Mouse (Mus musculus) intestine, embryonic 14.5 days (tissue): Measurements from ENCODE around the gene Cdk2. TPM values are rescaled to one million over a fixed set of nuclear protein-coding genes. Genes with fewer than 3 reads are reported as not detected.
"Not testable (repeated sequence)": the region's sequence is repeated elsewhere in the genome, so short reads cannot be mapped to it uniquely, and the experiment has no call there.

ENCODE experiments used
- ATAC-seq: fragments of 200-750 bp; cut with Nextera tagmentation; replicated peaks from 2 replicates; pipeline ENCODE4 v1.8.0; 2017; ENCODE audit warnings: low read depth, moderate number of reproducible peaks, moderate TSS enrichment, moderate library complexity; ENCODE audit not compliant: low FRiP score, low TSS enrichment
- DNase-seq: peaks from one replicate; pipeline ENCODE4 v3.0.0-alpha.2; 2018; ENCODE audit warnings: low spot score
- H3K27ac ChIP-seq: fragments of 300-500 bp; sonication (generic); 2 replicates; pipeline ENCODE4 v1.5.1; 2014; ENCODE audit warnings: low read depth, mild to moderate bottlenecking, control low read depth
- H3K27me3 ChIP-seq: fragments of 300-500 bp; sonication (generic); replicated peaks from 2 replicates; pipeline ENCODE4 v1.6.1; 2014; ENCODE audit warnings: low read length, control low read depth; ENCODE audit not compliant: control insufficient read depth, insufficient read depth
- H3K36me3 ChIP-seq: fragments of 300-500 bp; sonication (generic); 2 replicates; pipeline ENCODE4 v1.6.1; 2014; ENCODE audit warnings: low read length, control low read depth; ENCODE audit not compliant: control insufficient read depth, insufficient read depth
- H3K4me1 ChIP-seq: fragments of 300-500 bp; sonication (generic); replicated peaks from 2 replicates; pipeline ENCODE4 v1.6.1; 2014; ENCODE audit warnings: low read length, control low read depth, mixed read lengths; ENCODE audit not compliant: control insufficient read depth, insufficient read depth
- H3K4me2 ChIP-seq: fragments of 300-500 bp; sonication (generic); 2 replicates; pipeline ENCODE4 v1.6.1; 2014; ENCODE audit warnings: low read length
- H3K4me3 ChIP-seq: fragments of 300-500 bp; sonication (generic); 2 replicates; pipeline ENCODE4 v1.5.1; 2014; ENCODE audit warnings: low read depth, low read length, control low read depth, mixed read lengths
- H3K9ac ChIP-seq: fragments of 300-500 bp; sonication (generic); 2 replicates; pipeline ENCODE4 v1.6.1; 2014; ENCODE audit warnings: mild to moderate bottlenecking, low read length
- H3K9me3 ChIP-seq: fragments of 300-500 bp; sonication (generic); 2 replicates; pipeline ENCODE4 v1.6.1; 2016; ENCODE audit warnings: low read length, control low read depth; ENCODE audit not compliant: control insufficient read depth
- WGBS: fragments of 180-500 bp; shearing (Covaris S2); extraction: QIAGEN DNeasy Blood & Tissue Kit; methylation state at CpG from one replicate; pipeline ENCODE4 v1.1.7; 2014; 5-methylcytosine and 5-hydroxymethylcytosine counted together
- polyA plus RNA-seq: library from polyadenylated mRNA; unstranded; fragments of >200 nt; fragmentation: Nextera tagmentation; extraction: Ambion mirVana; gene quantifications from 2 replicates; pipeline ENCODE4 v1.2.1, GENCODE M21; 2014

Cdk2 gene
- polyA plus RNA-seq, 1 experiment from 2014 or later: 89.0 TPM

DNA sequence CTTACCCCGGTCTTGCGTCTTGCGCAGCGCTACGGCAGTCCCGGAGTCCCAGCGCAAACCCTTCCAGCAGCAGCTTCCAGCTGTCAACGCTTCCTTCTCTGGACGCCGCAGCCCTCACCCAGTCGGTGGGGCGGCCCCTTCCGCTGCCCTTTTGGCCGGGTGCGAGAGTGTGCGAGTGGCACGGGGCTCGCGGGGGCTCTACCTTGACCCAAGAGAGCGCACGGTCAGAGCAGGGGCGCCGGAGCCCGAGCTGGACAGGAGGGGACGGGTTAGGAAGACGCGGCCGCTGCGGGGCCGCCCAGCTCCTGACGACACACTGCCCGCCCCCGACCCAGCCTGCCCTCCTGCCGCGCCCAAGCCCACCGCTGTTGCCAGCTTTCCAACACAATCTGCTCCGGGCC lies 39.0 kb upstream of the Cdk2 start:
- peak overlapping the region; percentile 63 for H3K9ac ChIP-seq
- peak overlapping the region; percentile 62 for H3K4me3 ChIP-seq
- H3K4me2 ChIP-seq: peak overlapping the region; percentile 96
- DNase-seq: peak; percentile 85
- ATAC-seq: 0 out of 2 replicates have a peak, but pooled peaks have one; percentile 29
- H3K36me3 ChIP-seq: no peaks in the 10 kb centered on the region
- H3K27me3 ChIP-seq: peaks cover 10% of the 10 kb centered on the region
- no peak overlapping the region for H3K27ac ChIP-seq
- H3K9me3 ChIP-seq: no peaks in the 10 kb centered on the region
- under 1% methylated on average over 30 of the region's 37 CpGs for WGBS
- H3K4me1 ChIP-seq: no peaks in the 10 kb centered on the region; the same call in none of the 2 replicates

DNA sequence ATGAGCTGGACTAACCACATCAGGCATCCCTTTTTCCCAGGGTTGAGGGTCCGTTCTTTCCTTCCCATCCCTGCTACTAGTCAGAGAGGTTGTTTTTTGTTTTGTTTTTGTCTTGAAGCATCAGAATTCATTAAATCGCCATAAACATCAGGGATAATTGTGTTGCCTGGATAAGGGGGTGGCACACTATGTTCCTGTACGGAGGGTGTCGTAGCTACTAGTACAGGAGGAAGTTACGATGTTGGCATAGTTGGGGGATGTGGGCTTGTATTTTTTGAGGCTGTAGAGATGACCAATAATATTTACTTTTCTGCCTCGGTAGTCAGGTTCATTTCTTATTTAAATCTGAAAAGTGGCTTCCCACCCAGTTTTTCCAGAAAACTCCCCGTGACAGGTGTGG lies 38.4 kb upstream of the Cdk2 start:
- WGBS: 6% methylated on average over 7 of the region's 7 CpGs

DNA sequence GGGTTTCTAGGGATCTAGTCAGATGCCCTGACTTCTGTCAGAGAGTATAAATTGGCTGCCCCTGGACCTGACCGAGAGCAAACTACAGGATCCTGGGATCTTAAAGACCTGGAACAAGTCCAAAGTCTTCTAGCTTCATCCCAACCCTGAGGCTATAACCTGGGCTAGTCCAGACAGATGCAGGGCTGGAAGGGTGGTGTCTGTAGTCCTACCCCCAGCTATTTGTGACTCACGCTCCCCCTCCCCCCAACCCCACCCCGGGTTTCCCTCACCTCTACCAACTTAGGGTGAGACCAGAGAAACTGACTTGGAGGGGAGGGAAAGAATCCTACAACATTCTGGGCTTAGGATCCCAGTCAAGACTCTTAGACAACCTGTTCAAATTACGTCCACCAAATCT lies 37.8 kb upstream of the Cdk2 start:
- DNase-seq: no peak
- no peaks in the 10 kb centered on the region; the same call in none of the 2 replicates for H3K4me1 ChIP-seq
- 40% methylated on average over 4 of the region's 4 CpGs for WGBS
- H3K9ac ChIP-seq: no peak overlapping the region
- H3K9me3 ChIP-seq: no peaks in the 10 kb centered on the region
- peaks cover 10% of the 10 kb centered on the region for H3K27me3 ChIP-seq
- H3K4me2 ChIP-seq: peak overlapping the region; percentile 96
- ATAC-seq: no peak
- H3K36me3 ChIP-seq: no peaks in the 10 kb centered on the region
- H3K4me3 ChIP-seq: no peak overlapping the region
- H3K27ac ChIP-seq: no peak overlapping the region

More for the DNA sequence above, 38.4 kb upstream of the Cdk2 start:
- Histone ChIP-seq H3K4me1 (no peaks in the 10 kb centered on the region; the same call in none of the 2 replicates), H3K36me3 (no peaks in the 10 kb centered on the region), H3K27me3 (peaks cover 10% of the 10 kb centered on the region), H3K9ac (peak overlapping the region; percentile 63), H3K9me3 (no peaks in the 10 kb centered on the region), H3K4me2 (peak overlapping the region; percentile 96), H3K4me3 (peak overlapping the region; percentile 62), H3K27ac (no peak overlapping the region)
- DNase-seq (no peak), ATAC-seq (no peak)

DNA sequence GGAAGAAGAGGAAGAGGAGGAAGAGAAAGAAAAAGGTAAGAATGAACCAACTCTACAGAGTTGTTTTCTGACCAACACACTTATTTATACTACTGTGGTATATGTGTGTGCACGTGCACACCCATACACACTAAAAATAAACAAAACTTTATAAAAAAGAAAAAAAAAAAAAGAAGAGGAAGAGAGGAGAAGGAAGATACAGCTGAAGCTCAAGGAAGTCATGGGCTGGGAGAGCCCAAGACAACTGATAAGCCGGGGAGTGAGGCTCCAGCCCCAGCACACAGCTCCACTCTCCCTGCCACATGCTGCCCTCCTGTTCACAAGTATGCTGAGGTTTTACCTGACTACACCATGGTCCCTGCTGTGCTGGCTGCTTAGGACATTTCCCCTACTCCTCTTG lies 35.5 kb upstream of the Cdk2 start:
- H3K9ac ChIP-seq: no peak overlapping the region
- H3K27ac ChIP-seq: no peak overlapping the region
- no peak for ATAC-seq
- no peak for DNase-seq
- H3K9me3 ChIP-seq: no peaks in the 10 kb centered on the region
- WGBS: 56% methylated on average over 2 of the region's 2 CpGs
- H3K4me2 ChIP-seq: no peak overlapping the region
- no peaks in the 10 kb centered on the region for H3K36me3 ChIP-seq
- no peaks in the 10 kb centered on the region; the same call in none of the 2 replicates for H3K4me1 ChIP-seq
- no peak overlapping the region for H3K4me3 ChIP-seq
- peaks cover 10% of the 10 kb centered on the region for H3K27me3 ChIP-seq

DNA sequence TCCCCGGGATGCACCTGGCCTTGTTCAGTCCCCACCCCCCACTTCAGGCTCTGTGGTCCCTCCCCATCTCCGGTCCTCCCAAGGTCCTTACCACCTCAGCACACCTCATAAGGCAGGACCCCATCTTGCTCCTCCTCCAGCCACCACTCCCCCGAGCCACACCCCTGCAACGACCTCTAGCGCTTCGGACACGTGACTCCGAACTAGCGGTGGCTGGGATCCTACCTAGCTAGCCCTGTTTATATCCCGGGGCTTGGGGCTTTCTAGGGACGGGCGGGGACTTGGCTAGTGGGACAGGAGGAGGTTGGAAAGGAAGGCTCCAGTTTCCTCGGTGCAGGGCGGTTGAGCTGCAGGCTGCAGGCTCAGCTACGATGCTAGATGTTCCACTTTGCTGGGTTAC lies 32.6 kb upstream of the Cdk2 start:
- peak overlapping the region; percentile 39 for H3K4me2 ChIP-seq
- H3K36me3 ChIP-seq: no peaks in the 10 kb centered on the region
- no peak overlapping the region for H3K27ac ChIP-seq
- 5% methylated on average over 15 of the region's 15 CpGs for WGBS
- DNase-seq: no peak
- ATAC-seq: peak; percentile 74
- H3K4me1 ChIP-seq: no peaks in the 10 kb centered on the region
- H3K9ac ChIP-seq: no peak overlapping the region
- no peak overlapping the region for H3K4me3 ChIP-seq
- H3K27me3 ChIP-seq: peaks cover 4% of the 10 kb centered on the region; the same call in 1 of the 2 replicates
- no peaks in the 10 kb centered on the region for H3K9me3 ChIP-seq

DNA sequence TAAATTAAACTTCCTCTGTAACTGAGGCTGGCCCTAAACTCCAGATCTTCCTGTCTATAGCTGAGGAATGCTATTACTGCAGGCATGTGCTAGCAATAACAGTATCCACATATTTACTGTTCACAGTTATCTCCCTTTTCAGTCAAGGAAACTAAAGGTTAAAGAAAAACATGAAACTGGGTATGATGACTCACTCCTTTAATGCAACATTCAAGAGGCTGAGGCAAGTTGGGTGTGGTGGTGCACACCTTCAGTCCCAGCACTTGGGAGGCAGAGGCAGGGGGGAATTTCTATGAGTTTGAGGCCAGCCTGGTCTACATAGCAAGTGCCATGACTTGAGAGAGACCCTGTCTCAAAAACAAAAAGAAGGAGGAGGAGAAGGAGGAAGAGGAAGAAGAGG lies 27.2 kb upstream of the Cdk2 start:
- H3K9me3 ChIP-seq: no peaks in the 10 kb centered on the region
- ATAC-seq (no peak), DNase-seq (no peak)

DNA sequence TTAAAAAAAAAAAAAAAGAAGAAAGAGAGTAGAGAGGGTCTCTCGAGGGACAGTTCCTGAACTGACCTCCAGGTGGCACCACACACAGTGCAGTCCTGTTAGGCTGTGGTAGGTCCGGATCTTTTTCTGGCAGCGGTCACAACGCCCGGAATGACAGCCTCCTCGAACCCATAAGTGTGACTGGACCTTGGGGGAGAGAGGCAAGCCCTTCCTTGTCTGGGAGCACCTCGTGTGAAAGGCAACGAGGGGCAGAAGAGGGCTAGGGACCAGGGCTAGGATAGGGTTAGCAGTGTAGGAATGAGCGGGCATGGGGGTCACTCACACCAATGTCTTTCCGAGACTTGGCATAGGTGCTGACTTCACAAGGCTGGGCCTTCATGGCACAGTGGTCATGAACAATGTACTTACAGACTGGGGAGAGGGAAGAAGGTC lies 26.2 kb upstream of the Cdk2 start:
- 21% methylated on average over 10 of the region's 10 CpGs for WGBS
- H3K36me3 ChIP-seq: no peaks in the 10 kb centered on the region
- ATAC-seq: peak; percentile 66; the same call in 1 of the 2 replicates
- no peak overlapping the region for H3K27ac ChIP-seq
- no peak overlapping the region for H3K9ac ChIP-seq
- H3K9me3 ChIP-seq: no peaks in the 10 kb centered on the region
- H3K4me1 ChIP-seq: no peaks in the 10 kb centered on the region
- no peak overlapping the region for H3K4me2 ChIP-seq
- H3K4me3 ChIP-seq: no peak overlapping the region
- peak; percentile 86 for DNase-seq
- no peaks in the 10 kb centered on the region for H3K27me3 ChIP-seq

More for the DNA sequence above, 27.2 kb upstream of the Cdk2 start:
- no peaks in the 10 kb centered on the region for H3K36me3 ChIP-seq
- no peak overlapping the region for H3K27ac ChIP-seq
- H3K9ac ChIP-seq: no peak overlapping the region
- H3K4me1 ChIP-seq: no peaks in the 10 kb centered on the region
- H3K4me3 ChIP-seq: no peak overlapping the region
- no peak overlapping the region for H3K4me2 ChIP-seq
- H3K27me3 ChIP-seq: no peaks in the 10 kb centered on the region

DNA sequence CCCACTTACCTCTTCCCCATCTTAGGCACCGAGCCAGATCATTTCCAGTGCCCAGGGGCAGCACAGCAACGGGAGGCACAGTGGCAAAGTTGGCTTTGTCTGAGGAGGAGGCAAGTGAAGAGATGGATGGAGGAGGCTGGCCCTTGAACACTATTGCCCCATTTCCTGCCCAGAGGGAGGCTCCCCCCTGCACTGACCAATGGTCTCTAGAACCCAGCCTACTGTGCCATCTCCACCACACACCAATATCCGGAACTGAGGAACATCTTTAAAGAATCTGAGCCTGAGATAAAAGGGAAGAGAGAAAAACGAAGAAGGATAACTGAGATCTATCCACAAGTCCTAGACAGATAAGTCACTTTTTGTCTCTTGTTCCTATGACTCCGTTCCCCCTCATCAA lies 23.2 kb upstream of the Cdk2 start:
- WGBS: 84% methylated on average over 5 of the region's 5 CpGs
- DNase-seq: no peak
- H3K36me3 ChIP-seq: no peaks in the 10 kb centered on the region
- no peak for ATAC-seq
- H3K4me1 ChIP-seq: no peaks in the 10 kb centered on the region
- no peak overlapping the region for H3K4me3 ChIP-seq
- H3K27ac ChIP-seq: no peak overlapping the region
- H3K27me3 ChIP-seq: no peaks in the 10 kb centered on the region
- no peaks in the 10 kb centered on the region for H3K9me3 ChIP-seq
- no peak overlapping the region for H3K4me2 ChIP-seq
- H3K9ac ChIP-seq: no peak overlapping the region

DNA sequence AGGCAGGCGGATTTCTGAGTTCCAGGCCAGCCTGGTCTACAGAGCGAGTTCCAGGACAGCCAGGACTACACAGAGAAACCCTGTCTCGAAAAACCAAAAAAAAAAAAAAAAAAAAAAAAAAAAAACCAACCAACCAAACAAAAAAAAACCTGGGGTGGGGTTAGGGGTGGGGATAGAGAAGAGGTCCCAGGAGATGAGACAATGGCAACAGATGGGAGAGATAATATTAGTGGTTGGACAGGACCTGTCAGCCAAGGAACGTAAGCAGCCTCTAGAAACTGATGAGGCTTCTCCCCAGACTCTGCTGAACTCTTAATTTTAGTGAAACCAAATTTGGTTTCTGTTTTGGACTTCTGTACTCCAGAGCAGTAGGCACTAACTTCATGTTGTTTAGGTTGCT lies 20.6 kb upstream of the Cdk2 start:
- not testable (repeated sequence) for H3K27ac ChIP-seq, H3K4me3 ChIP-seq, H3K27me3 ChIP-seq, H3K9ac ChIP-seq, H3K4me2 ChIP-seq, DNase-seq, H3K4me1 ChIP-seq, H3K9me3 ChIP-seq, ATAC-seq, H3K36me3 ChIP-seq
- 75% methylated on average over 3 of the region's 4 CpGs for WGBS
